Mouse (Mus musculus): ENCODE results near the gene Tnks2. TPM values are rescaled to one million over a fixed set of nuclear protein-coding genes. Genes with fewer than 3 reads are reported as not detected.
"Not testable (repeated sequence)": the region's sequence is repeated elsewhere in the genome, so short reads cannot be mapped to it uniquely, and the experiment has no call there.

The Tnks2 gene
- polyA plus RNA-seq, 1 experiment from 2014 or later: 79.5 TPM

DNA sequence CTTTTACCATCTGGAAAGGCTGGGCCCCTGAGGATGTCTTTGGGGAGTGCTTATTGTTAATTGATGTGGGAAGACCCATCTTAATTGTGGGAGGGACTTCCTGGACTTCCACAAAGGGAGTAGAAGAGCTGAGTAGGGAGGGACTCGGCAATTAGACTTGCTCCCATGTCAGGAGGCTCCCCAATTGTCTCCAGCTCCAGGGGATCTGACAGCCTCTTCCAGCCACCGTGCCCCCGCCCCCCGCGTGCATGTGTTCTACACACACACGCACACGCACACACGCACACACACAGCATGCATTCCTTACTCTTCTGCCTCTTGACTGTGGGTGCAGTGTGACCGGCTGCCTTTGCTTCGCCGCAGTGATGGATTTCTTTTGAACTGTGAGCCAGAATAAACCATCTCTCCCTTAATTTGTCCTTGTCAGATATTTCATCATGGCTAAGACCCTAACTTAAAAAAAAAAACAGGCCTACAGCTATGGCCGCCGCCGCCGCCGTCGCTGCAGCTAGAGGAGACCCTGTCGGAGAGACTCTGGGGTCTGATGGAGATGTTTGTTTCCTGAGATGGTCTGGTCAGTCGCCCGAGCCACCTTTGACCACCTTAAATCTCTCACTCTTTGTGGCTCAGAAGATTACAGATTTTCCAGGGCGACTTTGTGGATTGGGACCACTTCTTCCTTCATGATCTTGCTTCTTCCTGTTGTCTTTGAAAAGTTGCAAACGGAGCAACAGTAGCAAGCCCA is 15.7 kb upstream of the Tnks2 start:
- no peaks in the 10 kb centered on the region for H3K9me3 ChIP-seq (ENCODE audit: control insufficient read depth, low read length)
- no peaks in the 10 kb centered on the region for H3K36me3 ChIP-seq (ENCODE audit: control insufficient read depth, insufficient read depth, low read length)
- H3K4me3 ChIP-seq (ENCODE audit: low read depth, low read length): peak overlapping the region; percentile 33
- no peaks in the 10 kb centered on the region for H3K4me1 ChIP-seq (ENCODE audit: control insufficient read depth, insufficient read depth, low read length)
- peak overlapping the region; percentile 63 for H3K9ac ChIP-seq (ENCODE audit: low read depth, low read length)
- peak overlapping the region; percentile 58 for H3K4me2 ChIP-seq (ENCODE audit: low read depth, low read length)
- DNase-seq (ENCODE audit: low spot score): peak; percentile 75
- peak overlapping the region; percentile 53; the same call in 1 of the 2 replicates for H3K27ac ChIP-seq (replicated peaks; ENCODE audit: low read depth, low read length)
- ATAC-seq (ENCODE audit: low read depth): peak; percentile 57
- no peaks in the 10 kb centered on the region for H3K27me3 ChIP-seq (replicated peaks; ENCODE audit: control insufficient read depth, insufficient read depth, low read length)
- WGBS: 6% methylated on average over 20 of the region's 22 CpGs

GRCm38 (mm10) chr19:36819199-36819598 is 14.8 kb upstream of the Tnks2 start:
- DNase-seq (ENCODE audit: low spot score) (no peak), ATAC-seq (ENCODE audit: low read depth) (no peak)
- Histone ChIP-seq H3K9ac (ENCODE audit: low read depth, low read length) (no peak overlapping the region), H3K9me3 (ENCODE audit: control insufficient read depth, low read length) (no peaks in the 10 kb centered on the region), H3K36me3 (ENCODE audit: control insufficient read depth, insufficient read depth, low read length) (no peaks in the 10 kb centered on the region), H3K27ac (replicated peaks; ENCODE audit: low read depth, low read length) (no peak overlapping the region), H3K4me2 (ENCODE audit: low read depth, low read length) (no peak overlapping the region), H3K4me1 (ENCODE audit: control insufficient read depth, insufficient read depth, low read length) (no peaks in the 10 kb centered on the region), H3K4me3 (ENCODE audit: low read depth, low read length) (no peak overlapping the region), H3K27me3 (replicated peaks; ENCODE audit: control insufficient read depth, insufficient read depth, low read length) (no peaks in the 10 kb centered on the region)
- WGBS: 72% methylated on average over 6 of the region's 6 CpGs

DNA sequence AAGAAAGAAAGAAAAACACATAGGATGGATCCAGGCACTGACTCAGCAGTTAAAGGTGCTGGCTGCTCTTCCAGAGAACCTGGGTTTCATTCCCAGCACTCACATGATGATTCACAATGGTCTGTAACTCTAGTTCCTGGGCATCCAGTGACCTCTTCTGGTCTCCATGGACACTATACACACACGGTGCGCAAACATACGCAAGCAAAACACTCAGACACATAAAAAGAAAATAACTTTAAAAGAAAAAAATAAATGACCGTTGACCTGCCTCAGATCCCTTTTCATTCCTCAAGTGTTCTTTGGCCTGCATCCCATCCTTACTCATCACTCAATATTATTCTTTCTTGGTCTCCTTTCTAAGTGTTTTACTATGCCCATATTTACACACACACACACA is 13.6 kb upstream of the Tnks2 start:
- no peak overlapping the region for H3K4me2 ChIP-seq (ENCODE audit: low read depth, low read length)
- DNase-seq (ENCODE audit: low spot score) (no peak), ATAC-seq (ENCODE audit: low read depth) (no peak)
- no peaks in the 10 kb centered on the region for H3K36me3 ChIP-seq (ENCODE audit: control insufficient read depth, insufficient read depth, low read length)
- H3K4me1 ChIP-seq (ENCODE audit: control insufficient read depth, insufficient read depth, low read length): no peaks in the 10 kb centered on the region
- no peak overlapping the region for H3K4me3 ChIP-seq (ENCODE audit: low read depth, low read length)
- no peak overlapping the region for H3K9ac ChIP-seq (ENCODE audit: low read depth, low read length)
- H3K27me3 ChIP-seq (replicated peaks; ENCODE audit: control insufficient read depth, insufficient read depth, low read length): no peaks in the 10 kb centered on the region
- H3K9me3 ChIP-seq (ENCODE audit: control insufficient read depth, low read length): no peaks in the 10 kb centered on the region
- WGBS: 80% methylated on average over 4 of the region's 4 CpGs
- H3K27ac ChIP-seq (replicated peaks; ENCODE audit: low read depth, low read length): no peak overlapping the region

DNA sequence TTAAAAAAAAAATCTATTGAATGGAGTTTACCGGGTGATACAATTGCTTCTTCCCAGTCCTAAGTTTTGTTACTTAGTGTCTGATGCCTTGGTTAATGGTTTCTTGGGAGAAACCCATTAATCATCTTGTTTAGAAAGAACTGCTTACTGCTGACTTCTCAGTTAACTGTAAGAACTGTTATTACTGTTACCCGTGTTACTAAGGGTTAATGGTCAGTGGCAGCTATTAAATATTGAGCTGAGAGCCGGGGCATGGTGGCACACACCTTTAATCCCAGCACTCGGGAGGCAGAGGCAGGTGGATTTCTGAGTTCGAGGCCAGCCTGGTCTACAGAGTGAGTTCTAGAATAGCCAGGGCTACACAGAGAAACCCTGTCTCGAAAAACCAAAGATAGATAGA is 12.7 kb upstream of the Tnks2 start:
- not testable (repeated sequence) for H3K4me1 ChIP-seq (ENCODE audit: control insufficient read depth, insufficient read depth, low read length); DNase-seq (ENCODE audit: low spot score); ATAC-seq (ENCODE audit: low read depth); H3K4me3 ChIP-seq (ENCODE audit: low read depth, low read length); H3K36me3 ChIP-seq (ENCODE audit: control insufficient read depth, insufficient read depth, low read length); H3K9me3 ChIP-seq (ENCODE audit: control insufficient read depth, low read length); H3K27ac ChIP-seq (replicated peaks; ENCODE audit: low read depth, low read length); H3K9ac ChIP-seq (ENCODE audit: low read depth, low read length); H3K4me2 ChIP-seq (ENCODE audit: low read depth, low read length); H3K27me3 ChIP-seq (replicated peaks; ENCODE audit: control insufficient read depth, insufficient read depth, low read length)
- WGBS: 66% methylated on average over 6 of the region's 6 CpGs

GRCm38 (mm10) chr19:36822701-36823100 is 11.3 kb upstream of the Tnks2 start:
- H3K4me1 ChIP-seq (ENCODE audit: control insufficient read depth, insufficient read depth, low read length): no peaks in the 10 kb centered on the region
- 87% methylated on average over 4 of the region's 4 CpGs for WGBS
- H3K9ac ChIP-seq (ENCODE audit: low read depth, low read length): no peak overlapping the region
- H3K4me2 ChIP-seq (ENCODE audit: low read depth, low read length): no peak overlapping the region
- H3K27me3 ChIP-seq (replicated peaks; ENCODE audit: control insufficient read depth, insufficient read depth, low read length): no peaks in the 10 kb centered on the region
- H3K36me3 ChIP-seq (ENCODE audit: control insufficient read depth, insufficient read depth, low read length): no peaks in the 10 kb centered on the region
- no peak for DNase-seq (ENCODE audit: low spot score)
- H3K27ac ChIP-seq (replicated peaks; ENCODE audit: low read depth, low read length): no peak overlapping the region
- no peak for ATAC-seq (ENCODE audit: low read depth)
- H3K9me3 ChIP-seq (ENCODE audit: control insufficient read depth, low read length): no peaks in the 10 kb centered on the region
- no peak overlapping the region for H3K4me3 ChIP-seq (ENCODE audit: low read depth, low read length)

GRCm38 (mm10) chr19:36827650-36828049 is 6.4 kb upstream of the Tnks2 start:
- 93% methylated on average over 5 of the region's 5 CpGs for WGBS
- no peak for DNase-seq (ENCODE audit: low spot score)
- no peak for ATAC-seq (ENCODE audit: low read depth)

GRCm38 (mm10) chr19:36828322-36828721 is 5.7 kb upstream of the Tnks2 start:
- ATAC-seq (ENCODE audit: low read depth): no peak
- H3K27ac ChIP-seq (replicated peaks; ENCODE audit: low read depth, low read length): no peak overlapping the region

More at GRCm38 (mm10) chr19:36827650-36828049, 6.4 kb upstream of the Tnks2 start:
- Histone ChIP-seq H3K9ac (ENCODE audit: low read depth, low read length) (no peak overlapping the region), H3K36me3 (ENCODE audit: control insufficient read depth, insufficient read depth, low read length) (no peaks in the 10 kb centered on the region), H3K27me3 (replicated peaks; ENCODE audit: control insufficient read depth, insufficient read depth, low read length) (no peaks in the 10 kb centered on the region), H3K9me3 (ENCODE audit: control insufficient read depth, low read length) (no peaks in the 10 kb centered on the region), H3K4me2 (ENCODE audit: low read depth, low read length) (no peak overlapping the region), H3K4me3 (ENCODE audit: low read depth, low read length) (no peak overlapping the region), H3K27ac (replicated peaks; ENCODE audit: low read depth, low read length) (no peak overlapping the region), H3K4me1 (ENCODE audit: control insufficient read depth, insufficient read depth, low read length) (no peaks in the 10 kb centered on the region)

DNA sequence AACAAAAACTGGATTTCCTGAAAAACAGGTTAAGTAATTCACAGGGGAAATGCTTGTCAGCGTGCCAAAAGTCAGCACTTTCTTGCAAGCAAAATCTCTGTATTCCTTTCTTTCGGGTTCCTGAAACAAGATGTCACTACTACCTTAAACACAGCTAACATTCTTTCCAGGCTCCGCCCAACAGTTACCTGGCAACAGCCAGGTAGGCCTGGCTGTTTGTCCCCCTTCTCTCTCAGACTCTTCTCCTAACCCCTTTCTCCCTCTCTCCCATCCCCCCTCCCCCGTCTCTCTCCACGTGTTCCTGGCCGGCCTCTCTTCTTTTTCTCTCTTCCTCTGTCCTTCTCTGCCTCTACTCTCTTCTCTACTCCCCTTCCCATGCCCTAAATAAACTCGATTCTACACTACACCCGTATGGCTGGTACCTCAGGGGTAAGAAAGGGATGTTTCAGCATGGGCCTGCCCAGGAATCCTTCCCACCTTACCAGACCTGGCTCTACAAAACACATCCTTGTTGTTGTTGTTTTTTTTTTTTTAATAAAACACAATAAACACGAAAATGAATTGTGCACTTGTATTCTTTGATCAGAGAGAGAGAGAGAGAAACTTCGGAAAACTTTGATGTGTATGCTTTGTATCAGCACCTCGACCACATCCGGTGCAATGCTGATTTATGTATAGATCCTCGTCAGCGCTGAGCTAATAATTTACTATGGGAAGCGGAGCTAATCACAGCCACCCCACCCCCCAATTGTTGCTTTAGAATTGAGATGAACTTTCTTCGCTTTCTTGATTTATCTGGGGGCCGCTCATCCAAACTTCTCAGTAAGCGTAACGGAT is 863 bp upstream of the Tnks2 start:
- peak overlapping the region; percentile 99 for H3K27ac ChIP-seq (replicated peaks; ENCODE audit: low read depth, low read length)
- no peaks in the 10 kb centered on the region for H3K36me3 ChIP-seq (ENCODE audit: control insufficient read depth, insufficient read depth, low read length)
- H3K9me3 ChIP-seq (ENCODE audit: control insufficient read depth, low read length): no peaks in the 10 kb centered on the region
- H3K4me2 ChIP-seq (ENCODE audit: low read depth, low read length): peak overlapping the region; percentile 67
- ATAC-seq (ENCODE audit: low read depth) (peak; percentile 42), DNase-seq (ENCODE audit: low spot score) (peak; percentile 91)
- H3K4me1 ChIP-seq (ENCODE audit: control insufficient read depth, insufficient read depth, low read length): peaks cover 16% of the 10 kb centered on the region
- WGBS: 6% methylated on average over 19 of the region's 19 CpGs
- no peaks in the 10 kb centered on the region for H3K27me3 ChIP-seq (replicated peaks; ENCODE audit: control insufficient read depth, insufficient read depth, low read length)
- H3K4me3 ChIP-seq (ENCODE audit: low read depth, low read length): peak overlapping the region; percentile 97
- H3K9ac ChIP-seq (ENCODE audit: low read depth, low read length): peak overlapping the region; percentile 99

More at GRCm38 (mm10) chr19:36828322-36828721, 5.7 kb upstream of the Tnks2 start:
- H3K4me2 ChIP-seq (ENCODE audit: low read depth, low read length): no peak overlapping the region
- H3K36me3 ChIP-seq (ENCODE audit: control insufficient read depth, insufficient read depth, low read length): no peaks in the 10 kb centered on the region
- H3K4me3 ChIP-seq (ENCODE audit: low read depth, low read length): no peak overlapping the region
- 66% methylated on average over 8 of the region's 8 CpGs for WGBS
- no peaks in the 10 kb centered on the region for H3K9me3 ChIP-seq (ENCODE audit: control insufficient read depth, low read length)
- H3K4me1 ChIP-seq (ENCODE audit: control insufficient read depth, insufficient read depth, low read length): peaks cover 6% of the 10 kb centered on the region
- no peak overlapping the region for H3K9ac ChIP-seq (ENCODE audit: low read depth, low read length)
- no peak for DNase-seq (ENCODE audit: low spot score)
- no peaks in the 10 kb centered on the region for H3K27me3 ChIP-seq (replicated peaks; ENCODE audit: control insufficient read depth, insufficient read depth, low read length)

Data from embryonic facial prominence, embryonic 14.5 days (tissue).